Mouse (Mus musculus) adrenal gland, adult 8-10 months (tissue): ENCODE data around the gene Gm9913. TPM values are rescaled to one million over a fixed set of nuclear protein-coding genes. Genes with fewer than 3 reads are reported as not detected.

Experiments used
- DNase-seq: peaks from one replicate; pipeline ENCODE4 v3.0.0; 2022
- total RNA-seq, 4 experiments: library from RNA; stranded (reverse); gene quantifications; 2 replicates each; pipeline ENCODE4 v1.2.4; 2022

Gm9913 gene
- under 1 TPM in 1 of 4 experiments, not detected in 3; 0.11 TPM for total RNA-seq

GRCm38 (mm10) chr2:125505006-125505745, at the start of gene Gm9913:
Gm9913 (plus strand) TSS chr2:125505089.
- no peak for DNase-seq

- no peak for DNase-seq
Measured at GRCm38 (mm10) chr2:125456059-125456789, 48.7 kb upstream of the Gm9913 start.

GRCm38 (mm10) chr2:125459087-125459486, 45.8 kb upstream of the Gm9913 start:
- DNase-seq: no peak

- no peak for DNase-seq
Measured at GRCm38 (mm10) chr2:125464036-125464435, 40.9 kb upstream of the Gm9913 start.

- DNase-seq: no peak
Measured at GRCm38 (mm10) chr2:125470553-125471295, 34.2 kb upstream of the Gm9913 start.

- DNase-seq: no peak
Measured at GRCm38 (mm10) chr2:125471721-125472120, 33.2 kb upstream of the Gm9913 start.

- DNase-seq: no peak
Measured at GRCm38 (mm10) chr2:125473228-125473627, 31.7 kb upstream of the Gm9913 start.

- DNase-seq: no peak
Measured at GRCm38 (mm10) chr2:125474690-125475089, 30.2 kb upstream of the Gm9913 start.

GRCm38 (mm10) chr2:125476231-125476630, 28.7 kb upstream of the Gm9913 start:
- no peak for DNase-seq

- no peak for DNase-seq
Measured at GRCm38 (mm10) chr2:125477367-125477766, 27.5 kb upstream of the Gm9913 start.

- DNase-seq: no peak
Measured at GRCm38 (mm10) chr2:125478705-125479104, 26.2 kb upstream of the Gm9913 start.

- no peak for DNase-seq
Measured at GRCm38 (mm10) chr2:125480057-125480456, 24.8 kb upstream of the Gm9913 start.

- no peak for DNase-seq
Measured at GRCm38 (mm10) chr2:125481116-125481515, 23.8 kb upstream of the Gm9913 start.

GRCm38 (mm10) chr2:125481531-125482317, 23.2 kb upstream of the Gm9913 start:
- DNase-seq: no peak

GRCm38 (mm10) chr2:125484164-125484563, 20.7 kb upstream of the Gm9913 start:
- no peak for DNase-seq

- no peak for DNase-seq
Measured at GRCm38 (mm10) chr2:125484910-125485309, 20.0 kb upstream of the Gm9913 start.

GRCm38 (mm10) chr2:125489979-125490378, 14.9 kb upstream of the Gm9913 start:
- DNase-seq: no peak

GRCm38 (mm10) chr2:125492050-125492900, 12.6 kb upstream of the Gm9913 start:
- DNase-seq: no peak

- no peak for DNase-seq
Measured at GRCm38 (mm10) chr2:125494291-125494690, 10.6 kb upstream of the Gm9913 start.

- no peak for DNase-seq
Measured at GRCm38 (mm10) chr2:125494831-125495812, 9.8 kb upstream of the Gm9913 start.
